Comparison of ENCODE assay signal across 10 mouse cellular contexts in the genomic region with DNA sequence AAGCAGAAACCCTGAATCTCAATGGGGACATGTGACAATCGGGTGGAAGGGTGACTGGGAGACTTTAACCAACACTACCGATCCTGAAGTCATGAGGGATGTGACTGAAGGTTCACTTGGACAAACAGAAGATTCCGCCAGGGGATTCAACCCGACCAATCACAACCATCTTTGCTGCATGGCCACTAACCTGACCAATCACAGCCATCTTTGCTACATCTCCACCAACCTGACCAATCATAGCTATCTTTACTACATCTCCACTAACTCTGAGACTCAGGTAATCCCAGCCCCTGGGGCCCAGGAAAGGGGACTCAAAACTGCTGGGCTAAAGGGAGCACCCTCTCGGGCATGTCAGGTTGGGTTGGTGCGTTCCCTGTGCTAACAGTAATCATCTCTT. TPM values are rescaled to one million over a fixed set of nuclear protein-coding genes. Genes with fewer than 3 reads are reported as not detected.
"Had no signal": no experiment of that assay in that cellular context is flagged by ENCODE, and none has a peak within 500 bp of the region (broad histone marks: within the 10 kb centered on the region; RNA-seq: fewer than 3 reads in every experiment).

No protein-coding gene starts in this region.

- H3K4me1 ChIP-seq: midbrain, embryonic 12.5 days had no signal

- H3K27me3 ChIP-seq: limb, embryonic 15.5 days; liver, embryonic 13.5 days; lung, embryonic 15.5 days; midbrain, embryonic 12.5 days; neural tube, embryonic 15.5 days had no signal

- H3K9me3 ChIP-seq: limb, embryonic 15.5 days; liver, embryonic 13.5 days; lung, embryonic 15.5 days; megakaryocyte, embryonic 14.5 days; midbrain, embryonic 12.5 days; neural tube, embryonic 15.5 days had no signal

- ATAC-seq: liver, postnatal 0 days had no signal

- DNase-seq: liver, embryonic 13.5 days; liver, postnatal 0 days; lung, postnatal 14 days; spleen, adult 18-20 months had no signal

- H3K36me3 ChIP-seq: limb, embryonic 15.5 days; liver, embryonic 13.5 days; lung, embryonic 15.5 days; midbrain, embryonic 12.5 days; neural tube, embryonic 15.5 days had no signal

- H3K27ac ChIP-seq: liver, embryonic 13.5 days; lung, embryonic 15.5 days; midbrain, embryonic 12.5 days; neural tube, embryonic 15.5 days had no signal

- H3K4me3 ChIP-seq: limb, embryonic 15.5 days; liver, embryonic 13.5 days; lung, embryonic 15.5 days; megakaryocyte, embryonic 14.5 days; midbrain, embryonic 12.5 days; myocyte; neural tube, embryonic 15.5 days had no signal

- H3K4me2 ChIP-seq: limb, embryonic 15.5 days; liver, embryonic 13.5 days; lung, embryonic 15.5 days; midbrain, embryonic 12.5 days; neural tube, embryonic 15.5 days had no signal

- H3K9ac ChIP-seq: limb, embryonic 15.5 days; liver, embryonic 13.5 days; liver, postnatal 0 days; lung, embryonic 15.5 days; midbrain, embryonic 12.5 days; neural tube, embryonic 15.5 days had no signal

RNA-seq across cellular contexts. Expression of a gene that starts 53.8 kb away (rescaled TPM):
- polyA plus RNA-seq: myocyte had no signal
